Mouse (Mus musculus) heart, embryonic 14.5 days (tissue): Measurements from ENCODE around the gene Runx3. TPM values are rescaled to one million over a fixed set of nuclear protein-coding genes. Genes with fewer than 3 reads are reported as not detected.

Experiments
- ATAC-seq: fragments of 200-750 bp; cut with Nextera tagmentation; 2 replicates; pipeline ENCODE4 v1.8.0; 2017; ENCODE audit warnings: low read depth, moderate TSS enrichment; ENCODE audit not compliant: insufficient number of reproducible peaks, insufficient read depth, low FRiP score
- H3K27ac ChIP-seq, 2 experiments: fragments of 200-500 bp in 1 of 2; fragments of 300-500 bp in 1 of 2; sonication (generic) in 1 of 2; replicated peaks in 1 of 2; 2 replicates each; pipeline ENCODE4 v1.5.1; 2012 to 2014; ENCODE audit warnings: low read depth in 2 of 2, low read length in 2 of 2, control low read depth in 1 of 2, mild to moderate bottlenecking in 1 of 2, mixed read lengths in 1 of 2; ENCODE audit not compliant: control insufficient read depth in 1 of 2, insufficient read depth in 1 of 2
- H3K27me3 ChIP-seq: fragments of 300-500 bp; sonication (generic); 2 replicates; pipeline ENCODE4 v1.6.1; 2014; ENCODE audit warnings: mild to moderate bottlenecking, low read length, control low read depth; ENCODE audit not compliant: control insufficient read depth, insufficient read depth
- H3K36me3 ChIP-seq: fragments of 300-500 bp; sonication (generic); 2 replicates; pipeline ENCODE4 v1.6.1; 2014; ENCODE audit warnings: mild to moderate bottlenecking, control low read depth, low read length, mixed read lengths; ENCODE audit not compliant: control insufficient read depth, insufficient read depth
- H3K4me1 ChIP-seq, 2 experiments: fragments of 200-500 bp in 1 of 2; fragments of 300-500 bp in 1 of 2; sonication (generic) in 1 of 2; 2 replicates each; pipeline ENCODE4 v1.6.1; 2012 to 2014; ENCODE audit warnings: low read length in 2 of 2, control low read depth in 1 of 2, mixed read lengths in 1 of 2; ENCODE audit not compliant: control insufficient read depth in 2 of 2, insufficient read depth in 2 of 2
- H3K4me2 ChIP-seq: fragments of 300-500 bp; sonication (generic); 2 replicates; pipeline ENCODE4 v1.6.1; 2014; ENCODE audit warnings: mild to moderate bottlenecking, low read length
- H3K4me3 ChIP-seq, 2 experiments: fragments of 200-500 bp in 1 of 2; fragments of 300-500 bp in 1 of 2; sonication (generic) in 1 of 2; 2 replicates each; pipeline ENCODE4 v1.5.1; 2012 to 2014; ENCODE audit warnings: low read length in 2 of 2, mild to moderate bottlenecking in 2 of 2, control low read depth in 1 of 2, low read depth in 1 of 2, moderate library complexity in 1 of 2; ENCODE audit not compliant: control insufficient read depth in 1 of 2, insufficient read depth in 1 of 2
- H3K9ac ChIP-seq: fragments of 300-500 bp; sonication (generic); 2 replicates; pipeline ENCODE4 v1.6.1; 2014; ENCODE audit warnings: mild to moderate bottlenecking, low read length
- H3K9me3 ChIP-seq: fragments of 300-500 bp; sonication (generic); 2 replicates; pipeline ENCODE4 v1.6.1; 2016; ENCODE audit warnings: low read length, control low read depth; ENCODE audit not compliant: control insufficient read depth
- WGBS: fragments of 180-500 bp; shearing (Covaris S2); extraction: QIAGEN DNeasy Blood & Tissue Kit; methylation state at CpG from one replicate; pipeline ENCODE4 v1.1.7; 2014; 5-methylcytosine and 5-hydroxymethylcytosine counted together
- polyA plus RNA-seq: library from polyadenylated mRNA; unstranded; fragments of >200 nt; fragmentation: Nextera tagmentation; extraction: Ambion mirVana; gene quantifications from 2 replicates; pipeline ENCODE4 v1.2.1, GENCODE M21; 2014

The Runx3 gene
- polyA plus RNA-seq, 1 experiment from 2014 or later, result 0.09 TPM

DNA sequence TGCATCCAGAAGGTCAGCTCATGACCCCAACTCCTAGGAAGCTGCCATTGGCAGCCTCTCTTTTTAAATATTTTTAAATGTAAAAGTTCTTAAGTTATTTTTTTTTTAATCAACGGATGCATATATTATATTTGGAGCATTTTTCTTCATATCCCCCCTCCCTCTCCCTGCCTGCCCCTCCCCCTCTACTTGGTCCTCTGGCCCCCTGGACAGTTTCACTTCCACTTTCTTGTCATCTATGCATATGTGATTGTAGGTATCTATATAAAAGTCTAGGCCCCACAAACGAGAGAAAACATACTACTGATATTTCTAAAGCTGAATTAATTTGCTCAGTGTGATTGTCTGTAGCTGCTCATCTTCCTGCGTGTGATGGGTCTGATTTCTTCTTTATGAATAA lies 4.7 kb downstream of the Runx3 start:
- Histone ChIP-seq H3K27ac (no peak overlapping the region), H3K4me1 (peaks cover 0 to 3% of the 10 kb centered on the region in 2 experiments; a peak in 2 of 4 replicates), H3K27me3 (peaks cover 42% of the 10 kb centered on the region), H3K36me3 (no peaks in the 10 kb centered on the region), H3K9me3 (no peaks in the 10 kb centered on the region), H3K9ac (no peak overlapping the region), H3K4me3 (no peak overlapping the region), H3K4me2 (no peak overlapping the region)
- 81% methylated on average over 3 of the region's 3 CpGs for whole genome bisulfite sequencing
- ATAC-seq, result no peak

DNA sequence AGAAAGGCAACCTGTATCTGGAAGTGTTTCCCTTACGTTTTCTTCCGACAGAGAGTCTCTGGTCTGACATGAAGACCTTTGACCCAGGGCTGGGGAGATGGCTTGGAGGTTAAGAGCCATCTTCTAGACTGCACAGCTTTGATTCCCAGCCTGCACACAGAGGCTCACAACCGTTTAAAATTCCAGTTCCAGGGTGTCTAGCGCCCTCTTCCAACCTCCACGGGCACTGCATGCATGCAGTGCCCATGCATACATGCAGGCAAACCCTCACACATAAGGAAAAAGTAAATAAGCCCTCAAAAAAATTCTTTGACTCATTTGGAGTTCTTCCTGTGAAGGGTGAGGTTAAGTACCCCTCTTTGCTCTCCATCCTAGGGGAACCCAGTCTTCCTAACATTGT lies 5.9 kb downstream of the Runx3 start:
- no peak overlapping the region for H3K27ac ChIP-seq

DNA sequence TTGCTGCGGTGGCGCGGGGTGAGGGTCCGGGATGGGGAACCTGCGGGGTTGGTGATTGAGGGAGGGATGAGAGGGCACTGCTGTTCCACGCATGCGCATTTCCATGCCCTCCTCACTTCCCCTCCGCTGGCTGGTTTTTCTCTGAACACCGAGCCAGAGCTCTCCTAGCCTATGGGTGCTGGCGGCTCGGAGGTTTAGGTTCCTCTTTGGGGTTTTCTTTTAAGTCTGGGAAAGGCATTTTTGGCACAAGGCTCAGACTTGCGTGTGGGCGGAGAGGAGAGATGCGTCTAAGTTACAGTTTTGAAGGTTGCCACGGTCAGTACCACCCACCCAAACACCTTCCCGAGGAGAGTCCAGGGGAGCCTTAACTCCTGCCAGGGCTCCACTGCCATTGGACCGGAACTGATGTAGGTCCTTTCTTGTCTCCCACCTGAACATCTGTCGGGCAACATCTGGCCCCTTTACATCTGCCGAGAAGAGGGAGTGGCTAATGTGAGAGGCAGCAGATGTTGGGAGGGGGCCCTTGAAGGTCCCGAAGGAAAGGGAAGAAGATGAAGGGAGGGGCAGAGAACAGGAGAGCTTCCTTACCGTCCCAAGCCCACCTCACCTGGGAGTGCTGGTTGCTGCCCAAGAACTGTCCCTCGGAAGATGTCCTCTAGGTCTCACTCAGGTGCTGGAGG lies 8.5 kb downstream of the Runx3 start:
- H3K9me3 ChIP-seq, result no peaks in the 10 kb centered on the region
- H3K27me3 ChIP-seq, result peaks cover 52% of the 10 kb centered on the region
- ATAC-seq, result no peak
- H3K9ac ChIP-seq, result no peak overlapping the region
- WGBS, result 21% methylated on average over 22 of the region's 22 CpGs
- no peaks in the 10 kb centered on the region for H3K36me3 ChIP-seq
- no peak overlapping the region for H3K27ac ChIP-seq
- peaks cover 0 to 3% of the 10 kb centered on the region in 2 experiments; a peak in 2 of 4 replicates for H3K4me1 ChIP-seq
- H3K4me3 ChIP-seq, result peak overlapping the region; percentile 26; a peak in 3 of 4 replicates
- peak overlapping the region; percentile 57 for H3K4me2 ChIP-seq

More for the DNA sequence above, 5.9 kb downstream of the Runx3 start:
- Histone ChIP-seq H3K9me3 (no peaks in the 10 kb centered on the region), H3K9ac (no peak overlapping the region), H3K4me1 (peaks cover 0 to 3% of the 10 kb centered on the region in 2 experiments; a peak in 2 of 4 replicates), H3K4me2 (no peak overlapping the region), H3K4me3 (no peak overlapping the region), H3K36me3 (no peaks in the 10 kb centered on the region), H3K27me3 (peaks cover 50% of the 10 kb centered on the region)
- 61% methylated on average over 5 of the region's 5 CpGs for WGBS
- no peak for ATAC-seq

DNA sequence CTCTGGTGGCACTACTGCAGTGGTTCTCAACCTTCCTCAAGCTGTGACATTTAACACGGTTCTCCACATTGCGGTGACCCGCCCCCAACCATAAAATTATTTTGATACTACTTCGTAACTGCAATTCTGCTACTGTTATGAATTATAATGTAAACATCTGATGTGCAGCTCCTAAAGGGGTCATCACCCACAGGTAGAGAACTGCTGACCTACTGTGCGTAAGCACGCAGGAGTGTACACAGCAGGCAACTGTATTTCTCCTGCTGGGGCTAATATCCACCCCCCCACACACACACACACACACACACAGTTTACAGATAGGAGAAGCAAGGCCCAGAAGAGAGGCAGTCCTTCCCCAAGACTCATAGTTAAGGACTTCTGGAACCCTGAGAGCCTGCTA lies 9.7 kb downstream of the Runx3 start:
- Histone ChIP-seq H3K9ac (no peak overlapping the region), H3K9me3 (no peaks in the 10 kb centered on the region), H3K27ac (no peak overlapping the region), H3K4me2 (no peak overlapping the region), H3K36me3 (no peaks in the 10 kb centered on the region), H3K4me3 (no peak overlapping the region), H3K4me1 (peaks cover 0 to 3% of the 10 kb centered on the region in 2 experiments; a peak in 2 of 4 replicates), H3K27me3 (peaks cover 62% of the 10 kb centered on the region)
- 91% methylated on average over 6 of the region's 6 CpGs for WGBS
- ATAC-seq, result no peak

DNA sequence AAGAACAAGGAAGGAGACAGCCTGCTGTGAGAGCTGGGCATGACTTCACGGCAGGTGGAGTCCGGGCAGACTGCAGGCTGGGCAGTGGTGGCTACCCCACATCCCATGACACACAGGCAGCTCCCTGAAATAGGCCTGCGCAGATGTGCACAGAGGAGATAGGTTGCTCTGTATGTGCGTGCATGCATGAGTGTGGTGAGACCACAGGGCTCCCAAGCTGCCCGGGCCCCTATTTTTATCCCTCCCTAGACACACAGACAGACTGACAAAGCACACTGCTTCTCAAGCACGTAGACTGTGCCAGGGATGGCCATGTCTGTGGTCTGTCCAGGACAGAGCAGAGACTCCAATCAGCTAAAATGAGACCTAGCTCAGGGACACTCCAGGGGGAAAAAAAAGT lies 10.7 kb downstream of the Runx3 start:
- H3K27ac ChIP-seq, result no peak overlapping the region
- no peaks in the 10 kb centered on the region for H3K9me3 ChIP-seq
- peaks cover 70% of the 10 kb centered on the region for H3K27me3 ChIP-seq
- H3K4me3 ChIP-seq, result no peak overlapping the region
- no peak overlapping the region for H3K4me2 ChIP-seq
- no peaks in the 10 kb centered on the region for H3K36me3 ChIP-seq
- H3K9ac ChIP-seq, result no peak overlapping the region
- ATAC-seq, result no peak
- 67% methylated on average over 6 of the region's 6 CpGs for WGBS
- H3K4me1 ChIP-seq, result peaks cover 0 to 3% of the 10 kb centered on the region in 2 experiments; a peak in 2 of 4 replicates

DNA sequence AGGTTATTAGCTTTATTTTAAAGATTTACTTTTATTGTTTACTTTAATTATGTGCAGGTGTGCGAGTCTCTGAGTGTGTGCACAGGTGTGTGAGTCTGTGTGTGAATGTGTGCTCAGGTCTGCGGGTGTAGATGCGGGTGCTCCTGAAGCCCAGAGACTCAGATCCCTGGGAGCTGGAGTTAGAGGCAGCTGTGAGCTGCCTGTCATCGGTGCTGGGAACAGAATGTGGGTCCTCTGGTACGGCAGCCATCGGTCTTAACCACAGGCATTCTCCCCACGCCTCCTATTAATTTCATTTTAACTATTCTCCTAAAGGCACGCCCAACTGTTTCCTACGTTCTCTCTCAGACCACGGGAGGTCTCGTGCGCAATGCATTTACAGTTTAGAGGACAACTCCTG lies 12.3 kb downstream of the Runx3 start:
- Histone ChIP-seq H3K27me3 (peaks cover 71% of the 10 kb centered on the region), H3K36me3 (no peaks in the 10 kb centered on the region)
- WGBS, result 89% methylated on average over 12 of the region's 12 CpGs

DNA sequence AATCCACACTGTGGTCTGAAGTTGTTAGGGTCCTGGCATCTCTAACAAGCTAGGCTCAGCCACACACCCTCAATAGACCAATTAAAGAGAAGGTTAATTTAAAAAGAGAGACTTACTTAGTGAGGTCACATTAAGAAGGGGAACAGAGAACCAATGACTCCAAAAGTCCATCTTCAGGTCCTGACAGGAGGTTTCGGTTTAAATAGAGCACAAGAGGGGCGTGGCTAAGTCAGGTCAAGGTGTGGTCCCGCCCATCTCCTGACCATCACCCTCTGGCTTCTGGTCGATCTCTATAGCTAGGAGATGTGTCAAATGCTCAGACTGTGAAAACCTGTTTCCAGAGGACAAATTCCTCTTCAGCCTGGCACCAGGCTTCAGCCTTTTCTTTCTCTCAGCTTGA lies 13.3 kb downstream of the Runx3 start:
- H3K36me3 ChIP-seq, result no peaks in the 10 kb centered on the region
- H3K27ac ChIP-seq, result no peak overlapping the region
- H3K4me3 ChIP-seq, result no peak overlapping the region
- no peak for ATAC-seq
- no peaks in the 10 kb centered on the region for H3K9me3 ChIP-seq
- H3K27me3 ChIP-seq, result peaks cover 72% of the 10 kb centered on the region
- peaks cover 0 to 3% of the 10 kb centered on the region in 2 experiments; a peak in 2 of 4 replicates for H3K4me1 ChIP-seq
- no peak overlapping the region for H3K4me2 ChIP-seq
- no peak overlapping the region for H3K9ac ChIP-seq
- 39% methylated on average over 4 of the region's 4 CpGs for whole genome bisulfite sequencing

More for the DNA sequence above, 12.3 kb downstream of the Runx3 start:
- no peak for ATAC-seq
- H3K9me3 ChIP-seq, result no peaks in the 10 kb centered on the region
- H3K27ac ChIP-seq, result no peak overlapping the region
- peaks cover 0 to 3% of the 10 kb centered on the region in 2 experiments; a peak in 2 of 4 replicates for H3K4me1 ChIP-seq
- H3K4me3 ChIP-seq, result no peak overlapping the region
- no peak overlapping the region for H3K4me2 ChIP-seq
- no peak overlapping the region for H3K9ac ChIP-seq

DNA sequence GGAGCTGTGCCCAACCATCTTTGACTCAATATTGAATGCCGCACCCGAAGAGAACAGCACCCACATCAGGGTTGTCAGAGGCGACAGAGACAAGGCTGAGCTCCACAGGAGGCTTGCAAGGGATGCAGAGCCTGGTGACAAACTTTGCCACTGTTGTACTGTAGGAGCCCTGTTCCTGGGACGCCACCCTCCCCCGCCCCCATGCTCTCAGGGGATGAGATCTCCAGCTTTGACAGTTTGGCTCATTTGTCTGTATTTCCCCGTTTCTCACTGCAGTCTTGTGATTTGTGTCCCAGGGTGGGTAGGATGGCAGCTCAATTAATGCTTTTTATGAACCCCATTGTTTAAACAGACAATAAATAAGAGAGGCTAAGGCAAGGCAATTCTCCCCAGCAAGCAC lies 14.9 kb downstream of the Runx3 start:
- no peak for ATAC-seq
- Histone ChIP-seq H3K9me3 (no peaks in the 10 kb centered on the region), H3K36me3 (no peaks in the 10 kb centered on the region), H3K4me1 (no peaks in the 10 kb centered on the region), H3K27me3 (peaks cover 74% of the 10 kb centered on the region), H3K4me3 (no peak overlapping the region), H3K27ac (no peak overlapping the region), H3K4me2 (no peak overlapping the region), H3K9ac (no peak overlapping the region)
- 67% methylated on average over 6 of the region's 6 CpGs for WGBS
